Mouse (Mus musculus): ENCODE measurements around the gene Pepd. TPM values are rescaled to one million over a fixed set of nuclear protein-coding genes. Genes with fewer than 3 reads are reported as not detected.
"Not testable (repeated sequence)": the region's sequence is repeated elsewhere in the genome, so short reads cannot be mapped to it uniquely, and the experiment has no call there.

Pepd gene
- total RNA-seq, 2 experiments from 2014 or later, result 37.7 to 40.6 TPM

GRCm38 (mm10) chr7:34982372-34982771 lies 70.2 kb downstream of the Pepd start:
- ATAC-seq (replicated peaks; ENCODE audit: poor library complexity), result not testable (repeated sequence)

GRCm38 (mm10) chr7:34983702-34984475 lies 71.7 kb downstream of the Pepd start:
- ATAC-seq (replicated peaks; ENCODE audit: poor library complexity), result no peak

GRCm38 (mm10) chr7:34984526-34985133 lies 72.5 kb downstream of the Pepd start:
- peak; percentile 75 for ATAC-seq (replicated peaks; ENCODE audit: poor library complexity)

- ATAC-seq (replicated peaks; ENCODE audit: poor library complexity), result peak; percentile 29
These were observed 73.0 kb downstream of the Pepd start for GRCm38 (mm10) chr7:34985216-34985615.

DNA sequence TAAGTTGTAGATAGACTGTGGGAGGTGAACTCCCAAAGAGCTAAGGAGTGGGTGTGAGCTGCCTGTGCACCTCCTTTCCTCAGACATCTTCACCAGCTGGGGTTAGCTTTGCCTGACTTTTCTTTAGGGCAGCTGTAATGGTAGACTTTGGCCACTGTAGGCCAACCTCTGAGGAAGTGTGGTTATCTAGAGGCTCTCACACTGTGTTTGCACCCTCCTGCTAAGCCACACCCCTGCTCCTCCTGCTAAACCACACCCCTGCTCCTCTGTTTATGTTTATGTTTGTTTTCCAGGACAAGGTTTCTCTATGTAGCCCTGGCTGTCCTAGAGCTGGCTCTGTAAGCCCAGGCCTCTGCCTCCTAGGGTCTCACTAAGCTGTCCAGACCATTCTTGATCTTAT lies 73.5 kb downstream of the Pepd start:
- peak; percentile 74 for ATAC-seq (replicated peaks; ENCODE audit: poor library complexity)

- ATAC-seq (replicated peaks; ENCODE audit: poor library complexity), result no peak
These were observed 74.5 kb downstream of the Pepd start for GRCm38 (mm10) chr7:34986575-34987150.

DNA sequence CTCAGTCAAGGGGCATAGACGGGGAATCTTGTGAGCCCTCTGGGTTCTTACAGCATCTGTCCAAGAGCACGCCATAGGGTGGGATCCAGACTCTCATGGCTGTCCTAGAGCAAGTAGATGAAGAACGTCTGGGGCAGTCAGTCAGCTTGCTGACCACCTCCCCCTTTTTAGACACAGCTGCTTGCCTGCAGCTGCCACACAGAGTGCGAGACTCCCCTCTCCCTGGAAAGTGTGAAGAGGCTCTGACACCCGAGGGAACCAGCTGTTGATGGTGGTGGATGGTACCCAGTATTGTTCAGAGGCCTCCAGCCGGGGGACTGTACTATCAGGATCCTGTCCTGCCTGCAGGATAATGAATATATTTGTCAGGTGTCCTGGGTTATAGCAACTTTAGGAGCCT lies 75.1 kb downstream of the Pepd start:
- no peak for ATAC-seq (replicated peaks; ENCODE audit: poor library complexity)

DNA sequence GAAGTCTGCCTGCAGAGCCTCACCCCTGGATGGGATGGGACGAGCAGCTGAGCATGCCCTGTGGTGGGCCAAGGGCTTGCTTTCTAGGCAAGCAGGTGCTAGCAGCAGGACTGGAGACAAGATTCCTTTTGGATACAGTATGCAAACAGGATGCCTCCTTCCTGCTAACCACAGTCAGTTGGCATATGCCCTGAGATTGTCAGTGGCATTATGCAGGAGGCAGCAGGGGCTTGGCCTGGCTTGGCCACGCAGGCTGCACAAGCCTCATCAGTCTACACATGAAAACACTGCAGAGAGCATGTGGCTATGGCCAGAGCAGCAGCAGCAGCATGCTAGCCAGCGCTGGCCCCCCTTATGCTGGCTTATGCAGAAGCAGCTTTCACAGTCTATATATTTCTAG lies 76.3 kb downstream of the Pepd start:
- no peak for ATAC-seq (replicated peaks; ENCODE audit: poor library complexity)

DNA sequence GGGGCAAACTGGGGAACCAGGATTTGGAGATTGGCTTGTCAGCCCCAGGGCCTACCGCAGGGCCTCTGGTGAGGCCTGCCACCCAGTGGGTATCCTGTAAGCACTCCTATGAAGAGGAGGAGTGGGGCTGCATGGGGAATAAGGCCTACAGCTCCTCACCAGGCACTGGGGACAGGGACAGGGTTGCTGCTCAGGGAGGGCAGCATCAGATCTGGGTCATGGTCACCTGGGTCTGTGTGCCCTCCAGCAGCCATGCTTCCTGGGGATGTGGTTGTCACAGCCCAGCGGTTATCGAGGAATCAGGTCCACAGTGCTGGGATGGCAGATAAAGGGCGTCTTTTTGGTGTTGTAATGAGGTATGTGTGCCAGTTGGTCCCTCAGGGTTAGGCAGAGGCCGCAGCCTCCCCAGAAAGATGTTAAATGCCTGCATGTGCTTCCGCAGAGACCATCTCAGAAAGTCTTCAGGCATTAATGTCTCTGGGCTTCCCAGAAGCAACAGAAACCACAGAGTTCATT lies 79.6 kb downstream of the Pepd start:
- ATAC-seq (replicated peaks; ENCODE audit: poor library complexity), result 0 out of 2 replicates have a peak, but pooled peaks have one; percentile 20

DNA sequence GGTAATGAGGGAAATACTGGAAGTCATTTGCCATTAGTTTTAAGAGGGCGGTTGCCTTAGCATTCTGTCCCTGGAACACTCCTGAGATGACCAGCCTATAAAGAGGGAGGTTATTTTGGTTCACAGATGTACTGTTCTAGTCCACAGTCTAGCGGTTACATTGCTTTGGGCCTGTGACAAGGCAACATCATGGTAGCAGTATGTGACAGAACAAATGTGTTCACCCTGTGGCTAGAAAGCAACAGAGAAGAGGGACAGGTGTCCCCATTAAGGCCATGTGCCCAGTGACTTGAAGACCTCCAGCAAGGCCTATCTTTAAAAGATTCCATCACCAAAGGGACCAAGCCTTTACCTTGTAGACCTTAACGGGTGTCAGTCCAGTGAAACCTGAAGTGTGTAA lies 80.6 kb downstream of the Pepd start:
- no peak for ATAC-seq (replicated peaks; ENCODE audit: poor library complexity)

GRCm38 (mm10) chr7:34995872-34996662 lies 83.9 kb downstream of the Pepd start:
- ATAC-seq (replicated peaks; ENCODE audit: poor library complexity), result no peak

- ATAC-seq (replicated peaks; ENCODE audit: poor library complexity), result peak; percentile 82
These were observed 88.7 kb downstream of the Pepd start for GRCm38 (mm10) chr7:35000839-35001238.

DNA sequence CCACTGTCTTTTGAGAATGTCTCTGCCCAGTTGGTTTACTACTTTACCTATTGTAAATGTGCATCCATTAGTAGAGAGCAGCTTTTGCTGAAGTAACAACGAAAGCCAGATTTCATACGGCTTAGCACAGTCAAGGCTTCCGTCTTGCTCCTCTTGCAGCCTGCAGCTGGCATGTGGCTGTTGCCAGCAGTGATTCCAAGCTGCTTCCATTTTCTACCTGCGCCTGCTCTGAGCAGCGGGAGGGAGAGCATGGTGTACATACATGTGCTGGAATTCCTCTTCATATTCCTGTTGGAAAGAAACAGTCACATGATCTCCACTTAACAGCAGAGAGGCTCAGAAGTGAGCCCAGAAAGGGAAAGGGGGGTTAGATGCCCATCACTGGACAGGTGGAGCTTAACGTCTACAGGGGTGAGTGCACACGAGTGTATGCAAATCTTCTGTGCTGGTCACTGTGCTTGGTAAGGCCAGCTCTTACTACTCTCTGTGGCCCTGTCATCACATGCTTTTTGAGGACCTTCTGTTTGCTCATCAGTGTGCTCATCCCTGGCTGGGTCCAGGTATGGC lies 91.1 kb downstream of the Pepd start:
- no peak for ATAC-seq (replicated peaks; ENCODE audit: poor library complexity)

GRCm38 (mm10) chr7:35006661-35007060 lies 94.5 kb downstream of the Pepd start:
- no peak for ATAC-seq (replicated peaks; ENCODE audit: poor library complexity)

- no peak for ATAC-seq (replicated peaks; ENCODE audit: poor library complexity)
These were observed 101.0 kb downstream of the Pepd start for GRCm38 (mm10) chr7:35013228-35013627.

DNA sequence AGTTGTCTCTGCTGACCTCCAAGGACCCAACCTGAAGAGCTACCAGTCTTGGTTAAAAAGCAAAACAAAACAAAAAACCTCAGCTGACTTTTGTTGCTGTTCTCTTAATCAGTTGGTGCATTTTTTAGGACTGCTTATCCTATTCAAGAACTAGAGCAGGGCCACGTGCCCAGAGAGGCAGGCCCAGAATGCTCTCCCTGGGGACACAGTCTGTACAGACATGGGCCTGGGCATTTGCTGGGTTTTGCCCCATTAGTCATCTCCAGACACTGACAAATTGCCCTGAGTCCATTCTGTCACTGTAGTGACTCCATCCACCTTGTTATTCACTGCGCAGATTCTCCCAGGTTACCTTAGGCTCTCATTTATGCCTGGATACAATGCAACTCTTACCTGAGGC lies 103.1 kb downstream of the Pepd start:
- ATAC-seq (replicated peaks; ENCODE audit: poor library complexity), result no peak

DNA sequence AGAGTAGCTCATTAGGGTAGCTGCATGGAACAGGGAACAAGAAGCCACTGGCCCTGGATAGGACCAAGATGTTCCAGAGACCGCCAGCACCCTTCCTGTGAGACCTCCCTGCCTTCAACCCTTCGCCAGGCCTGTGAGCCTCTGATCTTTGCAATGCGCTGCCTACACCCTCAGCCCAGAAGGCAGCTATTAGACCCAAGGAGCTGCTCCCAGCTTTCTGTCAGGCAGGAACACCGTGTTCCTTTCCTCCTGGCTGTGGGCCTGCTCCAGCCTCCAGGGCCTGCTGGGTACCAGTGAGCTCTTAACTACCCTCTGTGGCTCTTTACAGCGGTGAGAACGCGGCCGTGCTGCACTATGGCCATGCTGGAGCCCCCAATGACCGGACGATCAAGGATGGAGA lies 109.2 kb downstream of the Pepd start:
- no peak for ATAC-seq (replicated peaks; ENCODE audit: poor library complexity)

DNA sequence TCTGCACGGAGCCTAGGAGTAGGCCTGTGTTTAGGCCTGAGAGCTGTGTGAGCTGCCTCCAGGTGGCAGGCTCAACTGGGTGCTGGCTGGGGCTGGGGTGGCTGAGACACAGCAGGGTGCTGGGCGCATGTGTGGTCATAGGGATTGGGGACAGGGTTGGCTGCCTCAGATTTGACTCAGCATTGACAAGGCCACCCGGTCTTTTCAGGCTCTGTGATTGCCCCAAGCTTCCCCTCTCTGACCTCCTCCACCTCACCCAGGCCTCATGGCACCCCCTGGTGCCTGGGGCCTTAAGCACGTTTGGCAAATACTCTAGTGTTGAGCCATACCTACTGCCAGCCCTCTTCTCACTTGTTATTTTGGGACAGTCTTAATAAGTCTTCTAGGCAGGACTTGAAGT lies 111.1 kb downstream of the Pepd start:
- no peak for ATAC-seq (replicated peaks; ENCODE audit: poor library complexity)

DNA sequence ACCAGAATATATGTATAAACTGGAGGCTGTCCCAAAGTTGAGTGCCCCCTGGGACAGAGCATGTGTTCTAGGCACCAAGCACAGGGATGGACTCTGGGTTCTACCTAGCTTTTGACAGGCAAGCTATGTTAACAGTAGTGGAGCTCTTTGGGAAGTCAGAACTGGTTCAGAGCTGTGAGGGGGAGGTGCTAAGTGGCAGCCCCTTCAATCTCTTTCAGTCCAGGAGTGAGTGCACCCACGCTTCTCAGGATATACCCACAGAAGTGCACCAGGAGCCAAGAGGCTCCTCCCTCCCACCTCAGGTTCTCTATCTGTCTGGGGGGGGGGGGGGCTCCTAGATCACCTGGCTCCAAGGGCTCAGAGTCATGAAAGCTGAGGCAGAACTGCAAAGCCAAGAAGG lies 112.2 kb downstream of the Pepd start:
- ATAC-seq (replicated peaks; ENCODE audit: poor library complexity), result no peak

DNA sequence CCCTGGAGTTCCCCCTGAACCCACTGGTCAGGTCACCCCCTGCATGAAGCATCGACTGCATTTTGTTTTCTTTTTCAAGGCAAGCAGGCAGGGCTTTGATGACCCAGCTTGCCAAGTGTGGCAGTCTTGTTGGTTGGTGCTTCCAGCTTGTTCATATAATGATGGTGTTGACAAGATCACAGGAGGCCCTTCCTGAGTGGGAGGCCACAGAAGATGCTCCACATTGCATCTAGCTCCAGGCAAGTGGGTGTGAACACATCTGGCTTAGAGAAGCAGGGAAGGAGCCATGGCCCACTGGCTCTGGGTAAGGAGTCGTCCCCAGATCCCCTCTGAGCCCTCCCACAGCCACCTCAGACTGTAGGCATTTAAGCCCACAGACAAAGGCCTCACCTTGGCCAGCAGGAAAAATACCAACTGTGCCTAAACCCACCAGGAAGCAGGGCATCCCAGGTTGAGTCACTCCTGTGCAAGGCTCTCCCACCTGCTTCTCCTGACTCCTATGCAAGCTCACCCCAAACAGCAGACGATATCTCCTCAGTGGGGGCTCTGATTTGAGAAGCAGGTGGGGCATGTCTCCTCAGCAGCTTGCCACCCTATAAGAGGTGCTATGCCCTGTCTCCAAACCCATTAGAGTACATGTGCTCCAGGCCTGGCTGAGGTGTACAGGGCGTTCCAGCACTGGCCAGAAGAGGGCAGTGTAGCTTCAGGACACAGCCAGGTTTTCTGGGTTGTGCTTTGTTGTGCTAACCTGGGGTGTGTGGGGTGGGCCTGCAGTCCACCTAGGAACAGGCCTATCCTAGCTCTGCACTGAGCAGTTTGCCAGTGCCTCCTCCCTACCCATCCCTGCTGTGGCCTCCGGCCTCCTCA lies 113.5 kb downstream of the Pepd start:
- ATAC-seq (replicated peaks; ENCODE audit: poor library complexity), result peak; percentile 86
